Mouse (Mus musculus) E14TG2a.4 (cell line): ENCODE measurements around the gene Cd36.

ENCODE experiments used
- H3K27me3 ChIP-seq: 2 replicates; pipeline ENCODE4 v1.6.1; 2014; ENCODE audit warnings: low read length, control low read depth; ENCODE audit not compliant: insufficient read depth
- H3K36me3 ChIP-seq: 2 replicates; pipeline ENCODE4 v1.6.1; 2014; ENCODE audit warnings: low read length, control low read depth; ENCODE audit not compliant: insufficient read depth
- H3K4me1 ChIP-seq: replicated peaks from 2 replicates; pipeline ENCODE4 v1.6.1; 2014; ENCODE audit warnings: low read depth, low read length, control low read depth
- H3K4me3 ChIP-seq: replicated peaks from 2 replicates; pipeline ENCODE4 v1.5.1; 2014; ENCODE audit warnings: mild to moderate bottlenecking, low read length
- H3K9me3 ChIP-seq: 2 replicates; pipeline ENCODE4 v1.6.1; 2014; ENCODE audit warnings: low read length, control low read depth
- CTCF ChIP-seq: conservative IDR thresholded peaks from 2 replicates; pipeline ENCODE4 v1.5.1; 2014; ENCODE audit warnings: low read length
- NANOG ChIP-seq: IDR thresholded peaks from 2 replicates; pipeline ENCODE4 v1.6.1; 2014; ENCODE audit warnings: borderline replicate concordance, low read length, mixed read lengths
- POU5F1 ChIP-seq: IDR thresholded peaks from 2 replicates; pipeline ENCODE4 v1.6.1; 2014; ENCODE audit warnings: low read length, borderline replicate concordance

Gene Cd36

GRCm38 (mm10) chr5:17806774-17807377, 81.7 kb downstream of the Cd36 start:
- Histone ChIP-seq H3K9me3 (no peaks in the 10 kb centered on the region), H3K36me3 (no peaks in the 10 kb centered on the region), H3K27me3 (no peaks in the 10 kb centered on the region), H3K4me3 (no peak overlapping the region), H3K4me1 (no peaks in the 10 kb centered on the region)
- TF ChIP-seq NANOG (no peak), POU5F1 (no peak), CTCF (no peak)

GRCm38 (mm10) chr5:17776571-17776970, 112.0 kb downstream of the Cd36 start:
- peaks cover 13% of the 10 kb centered on the region for H3K9me3 ChIP-seq
- no peaks in the 10 kb centered on the region for H3K4me1 ChIP-seq
- no peak overlapping the region for H3K4me3 ChIP-seq
- TF ChIP-seq CTCF = no peak
- TF ChIP-seq NANOG = no peak
- no peak for TF ChIP-seq POU5F1
- no peaks in the 10 kb centered on the region for H3K27me3 ChIP-seq
- no peaks in the 10 kb centered on the region for H3K36me3 ChIP-seq

GRCm38 (mm10) chr5:17770328-17770727, 118.3 kb downstream of the Cd36 start:
- no peaks in the 10 kb centered on the region for H3K36me3 ChIP-seq
- H3K4me1 ChIP-seq = no peaks in the 10 kb centered on the region
- H3K9me3 ChIP-seq = no peaks in the 10 kb centered on the region
- TF ChIP-seq POU5F1 = no peak
- no peak for TF ChIP-seq CTCF
- TF ChIP-seq NANOG = no peak
- H3K4me3 ChIP-seq = no peak overlapping the region
- H3K27me3 ChIP-seq = no peaks in the 10 kb centered on the region

DNA sequence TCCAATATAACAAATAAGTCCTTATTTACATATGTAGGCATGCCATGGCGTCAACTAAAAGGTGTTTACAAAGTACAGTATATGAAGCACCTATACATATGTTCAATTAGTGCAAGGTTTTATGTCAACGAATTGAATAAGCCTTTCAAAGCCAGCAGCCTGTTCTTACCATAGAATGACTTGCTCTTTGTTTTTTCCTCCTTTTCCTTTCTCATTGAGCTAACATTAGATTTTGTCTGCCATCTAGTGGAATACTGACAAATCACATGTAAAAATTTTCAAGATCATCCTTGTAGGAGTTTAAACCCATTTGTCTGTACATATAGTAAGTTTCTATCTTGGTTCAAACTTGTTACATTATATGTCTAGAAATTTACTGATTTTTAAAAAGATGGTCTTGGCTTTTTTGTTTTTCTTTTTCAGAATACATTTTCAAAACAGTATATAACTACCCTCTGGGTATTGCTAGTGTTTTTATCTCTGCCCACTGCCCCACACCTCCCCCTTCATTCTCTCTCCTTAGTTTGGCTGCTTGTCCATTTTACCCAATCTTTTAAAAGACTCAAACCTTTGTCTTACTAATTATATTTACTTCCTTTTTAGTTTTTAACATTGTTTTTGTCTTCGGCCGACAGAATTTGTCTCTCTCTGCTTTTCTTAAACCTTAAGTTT, 122.5 kb downstream of the Cd36 start:
- Histone ChIP-seq H3K36me3 (no peaks in the 10 kb centered on the region), H3K9me3 (no peaks in the 10 kb centered on the region), H3K4me1 (no peaks in the 10 kb centered on the region), H3K4me3 (no peak overlapping the region), H3K27me3 (no peaks in the 10 kb centered on the region)
- TF ChIP-seq POU5F1 = no peak
- peak; percentile 32; the same call in 1 of the 2 replicates for TF ChIP-seq CTCF

DNA sequence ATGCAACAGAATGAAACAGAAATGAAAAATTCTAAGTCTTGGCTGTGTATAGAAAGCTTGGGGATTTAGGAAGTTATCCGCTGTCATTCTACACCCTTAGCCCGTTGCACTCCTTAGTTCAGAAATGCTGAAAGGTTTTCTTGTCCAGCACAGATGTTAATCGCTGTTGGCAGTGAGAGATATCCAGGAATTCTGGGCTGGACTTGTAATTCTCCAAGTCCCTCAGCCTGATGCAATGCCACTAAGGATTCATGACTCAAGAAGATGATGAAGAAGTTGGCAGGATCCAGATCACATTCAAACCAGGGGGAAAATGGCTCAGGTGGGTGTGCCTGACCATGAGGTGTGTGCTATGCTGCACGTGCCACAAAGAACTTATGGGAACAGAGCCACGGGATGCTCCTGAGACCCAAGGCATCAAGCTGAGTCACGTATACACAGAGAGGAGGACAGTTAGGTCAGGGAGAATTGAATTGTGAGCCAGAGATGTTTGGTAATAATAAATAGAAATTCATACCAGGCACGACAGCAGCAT, 135.1 kb downstream of the Cd36 start:
- Histone ChIP-seq H3K4me1 (no peaks in the 10 kb centered on the region), H3K4me3 (no peak overlapping the region), H3K36me3 (no peaks in the 10 kb centered on the region), H3K27me3 (no peaks in the 10 kb centered on the region), H3K9me3 (no peaks in the 10 kb centered on the region)
- TF ChIP-seq NANOG = no peak
- no peak for TF ChIP-seq CTCF
- TF ChIP-seq POU5F1 = no peak

DNA sequence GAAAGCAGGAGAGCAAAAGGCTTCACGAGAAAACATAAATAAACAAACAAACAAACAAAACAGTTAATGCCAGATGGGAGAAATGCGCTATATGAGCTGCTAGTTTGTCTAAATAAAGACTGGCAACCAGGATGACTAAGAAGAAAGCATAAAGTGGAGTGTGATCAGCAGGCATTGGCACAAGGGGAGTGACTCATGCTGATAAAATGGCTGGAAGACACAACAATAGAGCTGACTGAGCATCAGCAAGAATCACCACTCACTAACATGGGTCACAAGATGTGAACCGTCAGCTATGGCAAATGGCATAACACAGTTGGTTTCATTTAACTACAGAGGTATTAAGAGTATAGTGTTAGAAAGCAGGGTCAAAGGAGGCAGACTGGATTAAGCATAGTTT, 140.3 kb downstream of the Cd36 start:
- Histone ChIP-seq H3K4me3 (no peak overlapping the region), H3K36me3 (no peaks in the 10 kb centered on the region), H3K27me3 (no peaks in the 10 kb centered on the region), H3K9me3 (no peaks in the 10 kb centered on the region), H3K4me1 (no peaks in the 10 kb centered on the region)
- no peak for TF ChIP-seq POU5F1
- no peak for TF ChIP-seq CTCF
- TF ChIP-seq NANOG = no peak

DNA sequence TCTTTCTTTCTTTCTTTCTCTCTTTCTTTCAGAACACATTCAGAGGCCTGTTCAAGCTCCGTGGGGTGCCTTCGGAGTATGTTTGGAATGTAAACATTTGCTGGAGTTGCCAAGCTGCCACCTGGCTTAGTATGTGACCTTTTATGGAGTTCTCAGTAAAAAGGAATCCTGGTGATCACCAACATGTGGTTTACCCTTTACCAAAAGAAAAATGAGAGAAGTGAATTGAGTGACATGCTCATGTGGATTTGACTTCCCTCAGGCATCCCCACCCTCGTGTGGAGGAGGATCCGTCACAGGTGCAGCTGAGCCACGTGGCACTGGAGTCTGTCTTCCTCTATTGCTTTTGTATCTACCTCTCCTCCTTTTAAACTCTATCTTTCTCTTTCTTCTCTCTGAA, 141.5 kb downstream of the Cd36 start:
- H3K9me3 ChIP-seq = no peaks in the 10 kb centered on the region
- no peaks in the 10 kb centered on the region for H3K36me3 ChIP-seq
- H3K4me3 ChIP-seq = no peak overlapping the region
- TF ChIP-seq CTCF = no peak
- no peak for TF ChIP-seq POU5F1
- no peak for TF ChIP-seq NANOG
- no peaks in the 10 kb centered on the region for H3K4me1 ChIP-seq
- no peaks in the 10 kb centered on the region for H3K27me3 ChIP-seq

DNA sequence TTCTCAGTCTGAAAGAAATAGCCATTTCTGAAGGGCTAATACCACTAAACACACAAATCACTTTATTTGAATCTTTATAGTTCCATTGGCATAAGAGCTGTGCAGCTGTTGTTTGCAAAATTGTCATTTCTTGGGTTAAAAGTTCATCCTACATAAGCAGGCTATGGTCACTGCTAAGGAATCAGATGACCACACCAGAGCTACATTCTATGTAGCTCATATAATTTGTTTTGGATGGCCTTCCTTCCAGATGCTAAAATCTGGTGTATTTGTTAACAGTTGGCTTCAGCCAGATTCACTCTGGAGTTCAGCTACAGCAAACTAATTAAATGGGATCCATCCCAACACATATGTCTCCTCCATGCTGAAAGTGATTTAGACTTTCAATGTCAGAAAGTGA, 142.1 kb downstream of the Cd36 start:
- Histone ChIP-seq H3K4me3 (no peak overlapping the region), H3K9me3 (no peaks in the 10 kb centered on the region), H3K4me1 (no peaks in the 10 kb centered on the region), H3K27me3 (no peaks in the 10 kb centered on the region), H3K36me3 (no peaks in the 10 kb centered on the region)
- no peak for TF ChIP-seq POU5F1
- no peak for TF ChIP-seq NANOG
- no peak for TF ChIP-seq CTCF

GRCm38 (mm10) chr5:17739805-17740204, 148.8 kb downstream of the Cd36 start:
- Histone ChIP-seq H3K9me3 (no peaks in the 10 kb centered on the region), H3K36me3 (no peaks in the 10 kb centered on the region)

More at GRCm38 (mm10) chr5:17739805-17740204, 148.8 kb downstream of the Cd36 start:
- no peak overlapping the region for H3K4me3 ChIP-seq
- no peak for TF ChIP-seq POU5F1
- no peak for TF ChIP-seq NANOG
- TF ChIP-seq CTCF = no peak
- H3K27me3 ChIP-seq = no peaks in the 10 kb centered on the region
- no peaks in the 10 kb centered on the region for H3K4me1 ChIP-seq
